Comparison of ENCODE assay signal across 11 mouse cellular contexts in the genomic region with DNA sequence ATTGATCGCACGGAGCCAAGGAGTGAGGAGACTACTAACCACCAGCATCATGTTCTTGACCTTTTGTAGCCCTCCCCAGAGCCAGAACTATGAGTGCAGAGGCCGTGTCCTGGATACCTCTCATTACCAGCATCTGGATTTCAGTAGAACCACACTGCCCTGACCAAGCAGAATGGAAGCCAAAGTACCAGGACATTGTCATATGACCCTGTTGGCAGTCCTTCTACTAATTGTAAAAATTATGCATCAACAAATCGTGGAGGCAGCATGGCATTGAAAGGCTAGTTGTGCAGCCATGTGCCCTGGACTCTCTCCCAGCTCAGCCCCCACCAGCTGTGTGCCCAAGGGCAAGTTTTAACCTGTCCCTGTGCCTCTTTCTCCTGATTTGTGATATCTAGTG.
"Had no signal": no experiment of that assay in that cellular context is flagged by ENCODE, and none has a peak within 500 bp of the region (broad histone marks: within the 10 kb centered on the region; RNA-seq: fewer than 3 reads in every experiment).

No protein-coding gene starts in this region.

- DNase-seq: layer of hippocampus, postnatal 36 days; lung, adult 18-20 months; retina, postnatal 1 day; right cerebral cortex, postnatal 14 days; thymus, postnatal 4 days had no signal

- H3K36me3 ChIP-seq: intestine, embryonic 15.5 days; limb, embryonic 13.5 days; midbrain, embryonic 12.5 days; neural tube, embryonic 13.5 days had no signal

- ATAC-seq: intestine, embryonic 15.5 days; midbrain, embryonic 16.5 days had no signal

- H3K4me2 ChIP-seq: intestine, embryonic 15.5 days; limb, embryonic 13.5 days; midbrain, embryonic 12.5 days; neural tube, embryonic 13.5 days had no signal

- H3K27me3 ChIP-seq: intestine, embryonic 15.5 days; limb, embryonic 13.5 days; midbrain, embryonic 12.5 days; neural tube, embryonic 13.5 days had no signal

- H3K27ac ChIP-seq: intestine, embryonic 15.5 days; limb, embryonic 13.5 days; liver, embryonic 14.5 days; midbrain, embryonic 12.5 days; neural tube, embryonic 13.5 days had no signal

- H3K4me3 ChIP-seq: intestine, embryonic 15.5 days; limb, embryonic 13.5 days; midbrain, embryonic 12.5 days; neural tube, embryonic 13.5 days had no signal

- H3K9me3 ChIP-seq: intestine, embryonic 15.5 days; limb, embryonic 13.5 days; midbrain, embryonic 12.5 days; neural tube, embryonic 13.5 days had no signal

- H3K4me1 ChIP-seq: intestine, embryonic 15.5 days; midbrain, embryonic 12.5 days; neural tube, embryonic 13.5 days had no signal

- H3K9ac ChIP-seq: intestine, embryonic 15.5 days; limb, embryonic 13.5 days; liver, embryonic 14.5 days; midbrain, embryonic 12.5 days; neural tube, embryonic 13.5 days had no signal
